Mouse (Mus musculus) splenic B cell, adult 2 months (primary cell): ENCODE measurements around the gene Bzw2.

Experiments
- DNase-seq: peaks from one replicate; pipeline ENCODE4 v3.0.0-alpha.2; 2011; ENCODE audit warnings: low read depth, low spot score
- H3K27me3 ChIP-seq: 2 replicates; pipeline ENCODE4 v1.6.1; 2012; ENCODE audit warnings: mild to moderate bottlenecking, low read length, moderate library complexity, mixed read lengths; ENCODE audit not compliant: control insufficient read depth, poor library complexity, insufficient read depth, severe bottlenecking
- H3K36me3 ChIP-seq: 2 replicates; pipeline ENCODE4 v1.6.1; 2012; ENCODE audit warnings: mild to moderate bottlenecking, low read length, moderate library complexity, mixed read lengths; ENCODE audit not compliant: control insufficient read depth, poor library complexity, insufficient read depth, severe bottlenecking

Gene Bzw2

GRCm38 (mm10) chr12:36070231-36070630 lies 87.6 kb downstream of the Bzw2 start:
- DNase-seq: no peak
- Histone ChIP-seq H3K27me3 (no peaks in the 10 kb centered on the region), H3K36me3 (no peaks in the 10 kb centered on the region)

- DNase-seq: no peak
- no peaks in the 10 kb centered on the region for H3K36me3 ChIP-seq
Measured at GRCm38 (mm10) chr12:36067538-36067937, 90.3 kb downstream of the Bzw2 start.

GRCm38 (mm10) chr12:36065911-36066310 lies 92.0 kb downstream of the Bzw2 start:
- DNase-seq: no peak
- Histone ChIP-seq H3K36me3 (no peaks in the 10 kb centered on the region), H3K27me3 (no peaks in the 10 kb centered on the region)

More at GRCm38 (mm10) chr12:36067538-36067937, 90.3 kb downstream of the Bzw2 start:
- no peaks in the 10 kb centered on the region for H3K27me3 ChIP-seq

DNA sequence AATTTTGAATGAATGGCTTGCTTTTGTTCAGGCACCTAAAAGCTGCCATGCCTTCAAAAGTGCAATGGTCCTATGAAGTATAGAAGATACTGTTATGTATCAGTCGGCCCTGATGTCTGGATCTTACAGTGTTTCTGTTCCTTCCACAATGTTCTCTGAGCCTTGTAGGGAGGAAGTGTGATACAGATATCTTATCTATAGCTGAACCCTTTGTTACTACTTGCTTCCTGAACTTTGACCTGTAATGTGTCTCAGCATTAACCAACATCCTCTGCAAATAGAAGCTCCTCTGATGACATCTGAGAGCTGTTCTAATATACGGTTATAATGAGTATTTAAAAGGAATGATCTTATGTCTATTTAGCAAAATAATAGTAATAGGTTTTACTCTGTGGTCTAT lies 100.2 kb downstream of the Bzw2 start:
- DNase-seq: no peak
- Histone ChIP-seq H3K36me3 (no peaks in the 10 kb centered on the region), H3K27me3 (no peaks in the 10 kb centered on the region)

DNA sequence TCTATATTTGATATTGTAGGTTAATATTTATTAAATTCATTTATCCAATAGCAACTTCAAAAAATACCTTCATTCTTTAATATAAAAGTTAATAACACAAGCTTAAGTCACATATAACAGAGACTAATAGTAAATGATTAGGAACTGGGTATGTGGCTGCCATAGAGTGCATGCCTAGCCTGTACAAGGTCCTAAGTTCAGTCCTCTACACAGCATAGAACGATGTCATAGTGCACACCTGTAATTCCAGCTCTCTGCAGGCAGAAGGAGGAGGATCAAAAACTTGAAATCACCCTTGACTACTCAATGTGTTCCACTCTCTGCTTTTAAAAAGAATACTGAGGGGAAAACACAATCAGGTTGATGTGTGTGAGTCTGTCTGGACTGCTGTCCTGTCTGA lies 107.6 kb downstream of the Bzw2 start:
- DNase-seq: no peak
- Histone ChIP-seq H3K36me3 (no peaks in the 10 kb centered on the region), H3K27me3 (no peaks in the 10 kb centered on the region)

GRCm38 (mm10) chr12:36047593-36047992 lies 110.3 kb downstream of the Bzw2 start:
- no peak for DNase-seq
- Histone ChIP-seq H3K27me3 (no peaks in the 10 kb centered on the region), H3K36me3 (no peaks in the 10 kb centered on the region)

GRCm38 (mm10) chr12:36046196-36046595 lies 111.7 kb downstream of the Bzw2 start:
- peak; percentile 51 for DNase-seq
- Histone ChIP-seq H3K36me3 (no peaks in the 10 kb centered on the region), H3K27me3 (no peaks in the 10 kb centered on the region)

DNA sequence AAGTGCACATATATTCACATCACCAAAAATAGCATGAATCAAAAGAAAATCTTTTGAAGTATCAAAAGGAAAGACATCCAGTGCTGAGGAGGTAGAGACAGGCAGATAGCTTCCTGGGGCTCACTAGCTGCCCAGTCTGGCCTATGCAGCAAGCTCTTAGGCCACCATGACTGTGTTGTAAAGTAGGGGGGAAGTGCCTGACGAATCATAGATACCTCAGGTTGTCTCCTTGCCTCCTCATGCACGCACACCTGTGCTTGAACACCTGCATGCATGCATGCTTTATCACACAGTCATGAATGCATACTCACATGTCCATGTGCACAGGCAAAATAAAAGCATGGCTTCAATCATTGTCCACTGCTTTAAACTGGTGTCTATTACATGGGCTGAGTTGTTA lies 113.2 kb downstream of the Bzw2 start:
- no peak for DNase-seq
- Histone ChIP-seq H3K27me3 (no peaks in the 10 kb centered on the region), H3K36me3 (no peaks in the 10 kb centered on the region)

- Histone ChIP-seq H3K27me3 (no peaks in the 10 kb centered on the region), H3K36me3 (no peaks in the 10 kb centered on the region)
- peak; percentile 95 for DNase-seq
Measured at GRCm38 (mm10) chr12:36042348-36042778, 115.5 kb downstream of the Bzw2 start, which contains the start of gene Tspan13. TSS of gene Tspan13 (minus strand) at chr12:36042500.
